Mouse (Mus musculus): Measurements from ENCODE around the gene Slc25a33.

GRCm38 (mm10) chr4:149742011-149742530 lies 32.0 kb downstream of the Slc25a33 start:
- no peak for TF ChIP-seq TAL1 (IDR thresholded peaks at IDR 0.05; ENCODE audit: low read length)
- TF ChIP-seq GATA1 (IDR thresholded peaks at IDR 0.05; ENCODE audit: low read length) = no peak

Data from erythroblast, embryonic 14.5 days (primary cell).